Mouse (Mus musculus): Measurements from ENCODE around the gene AC170998.1. TPM values are rescaled to one million over a fixed set of nuclear protein-coding genes. Genes with fewer than 3 reads are reported as not detected.

AC170998.1 gene
- total RNA-seq (2021): under 1 TPM; 0.39 to 0.71 TPM
- long read RNA-seq, experiment 1: 0 reads
- long read RNA-seq, experiment 2: 0 reads

- no peak within 1 kb of the TSS for H3K4me3 ChIP-seq
- TF ChIP-seq CTCF (IDR thresholded peaks at IDR 0.05): no peak
- DNase-seq: peak; percentile 2
- H3K27ac ChIP-seq: no peak within 1 kb of the TSS
- intact Hi-C loops (cut with DNase I): no loop called here
Observed at GRCm38 (mm10) chr17:28725783-28726182, at the start of gene AC170998.1. AC170998.1 (plus strand) TSS chr17:28726083.

- intact Hi-C loops (cut with DNase I): no loop called here
- no peak for TF ChIP-seq CTCF (IDR thresholded peaks at IDR 0.05)
- H3K4me3 ChIP-seq: no peak overlapping the region
- DNase-seq: no peak
- no peak overlapping the region for H3K27ac ChIP-seq
Observed at GRCm38 (mm10) chr17:28682311-28683084, 43.4 kb upstream of the AC170998.1 start.

- no peak for DNase-seq
- Histone ChIP-seq H3K27ac (no peak overlapping the region), H3K4me3 (no peak overlapping the region)
- TF ChIP-seq CTCF (IDR thresholded peaks at IDR 0.05): no peak
- intact Hi-C loops (cut with DNase I): no loop called here
Observed at GRCm38 (mm10) chr17:28683601-28684000, 42.3 kb upstream of the AC170998.1 start.

- intact Hi-C loops (cut with DNase I): no loop called here
- DNase-seq: no peak
- Histone ChIP-seq H3K4me3 (no peak overlapping the region), H3K27ac (no peak overlapping the region)
- no peak for TF ChIP-seq CTCF (IDR thresholded peaks at IDR 0.05)
Observed at GRCm38 (mm10) chr17:28684631-28685030, 41.3 kb upstream of the AC170998.1 start.

GRCm38 (mm10) chr17:28687354-28687753 is 38.5 kb upstream of the AC170998.1 start:
- DNase-seq: no peak
- no peak overlapping the region for H3K4me3 ChIP-seq
- no peak overlapping the region for H3K27ac ChIP-seq
- intact Hi-C loops (cut with DNase I): no loop called here
- TF ChIP-seq CTCF (IDR thresholded peaks at IDR 0.05): no peak

GRCm38 (mm10) chr17:28689586-28690283 is 36.1 kb upstream of the AC170998.1 start, which contains the start of gene Slc26a8:
Slc26a8 (minus strand) TSS chr17:28690233.
- TF ChIP-seq CTCF (IDR thresholded peaks at IDR 0.05): no peak
- intact Hi-C loops (cut with DNase I): loop anchor here (2.0 to 10.0 kb wide), 5 partner anchors 58 to 345 kb away; partner anchors contain the start of genes Brpf3 and Srsf3
- H3K4me3 ChIP-seq: peak within 1 kb of the TSS; percentile 85
- peak; percentile 40 for DNase-seq
- H3K27ac ChIP-seq: peak within 1 kb of the TSS; percentile 95

- Histone ChIP-seq H3K27ac (peak within 1 kb of the TSS; percentile 95), H3K4me3 (peak within 1 kb of the TSS; percentile 85)
- no peak; the same call in 1 of the 2 replicates for TF ChIP-seq CTCF (IDR thresholded peaks at IDR 0.05)
- intact Hi-C loops (cut with DNase I): loop anchor here (2.0 to 10.0 kb wide), 5 partner anchors 56 to 344 kb away; partner anchors contain the start of genes Brpf3 and Srsf3
- DNase-seq: peak; percentile 100
Observed at GRCm38 (mm10) chr17:28690776-28691686, 34.9 kb upstream of the AC170998.1 start, which contains the start of gene Mapk14. Mapk14 (plus strand) TSS chr17:28691329.

GRCm38 (mm10) chr17:28691687-28692340 is 34.1 kb upstream of the AC170998.1 start:
- DNase-seq: peak; percentile 77
- peak overlapping the region; percentile 85 for H3K4me3 ChIP-seq
- intact Hi-C loops (cut with DNase I): loop anchor here (2.0 to 10.0 kb wide), 5 partner anchors 55 to 343 kb away; partner anchors contain the start of genes Brpf3 and Srsf3
- peak overlapping the region; percentile 95 for H3K27ac ChIP-seq
- peak; percentile 41 for TF ChIP-seq CTCF (IDR thresholded peaks at IDR 0.05)

GRCm38 (mm10) chr17:28692341-28692710 is 33.6 kb upstream of the AC170998.1 start:
- intact Hi-C loops (cut with DNase I): loop anchor here (5.0 to 10.0 kb wide), 3 partner anchors 55 to 342 kb away; partner anchors contain the start of gene Srsf3
- DNase-seq: peak; percentile 60
- no peak for TF ChIP-seq CTCF (IDR thresholded peaks at IDR 0.05)
- peak overlapping the region; percentile 85 for H3K4me3 ChIP-seq
- H3K27ac ChIP-seq: peak overlapping the region; percentile 95

GRCm38 (mm10) chr17:28693086-28693485 is 32.8 kb upstream of the AC170998.1 start:
- intact Hi-C loops (cut with DNase I): loop anchor here (5.0 to 10.0 kb wide), 3 partner anchors 54 to 342 kb away; partner anchors contain the start of gene Srsf3
- DNase-seq: no peak
- Histone ChIP-seq H3K4me3 (peak overlapping the region; percentile 85), H3K27ac (peak overlapping the region; percentile 95)
- TF ChIP-seq CTCF (IDR thresholded peaks at IDR 0.05): no peak

- Histone ChIP-seq H3K4me3 (peak overlapping the region; percentile 85), H3K27ac (peak overlapping the region; percentile 95)
- intact Hi-C loops (cut with DNase I): loop anchor here (5.0 to 10.0 kb wide), 3 partner anchors 53 to 341 kb away; partner anchors contain the start of gene Srsf3
- no peak for DNase-seq
- no peak for TF ChIP-seq CTCF (IDR thresholded peaks at IDR 0.05)
Observed at GRCm38 (mm10) chr17:28694078-28694477, 31.8 kb upstream of the AC170998.1 start.
